Mouse (Mus musculus) bone marrow macrophage, adult 2 months (primary cell): ENCODE results near the gene 1700022I11Rik.

ENCODE experiments used
- CTCF ChIP-seq: IDR thresholded peaks from 2 replicates; pipeline ENCODE4 v1.5.1; 2012; ENCODE audit warnings: low read depth, mild to moderate bottlenecking, low read length, moderate library complexity
- POLR2A ChIP-seq: IDR thresholded peaks from 2 replicates; pipeline ENCODE4 v1.6.1; 2012; ENCODE audit warnings: mild to moderate bottlenecking, low read depth, low read length, borderline replicate concordance

DNA sequence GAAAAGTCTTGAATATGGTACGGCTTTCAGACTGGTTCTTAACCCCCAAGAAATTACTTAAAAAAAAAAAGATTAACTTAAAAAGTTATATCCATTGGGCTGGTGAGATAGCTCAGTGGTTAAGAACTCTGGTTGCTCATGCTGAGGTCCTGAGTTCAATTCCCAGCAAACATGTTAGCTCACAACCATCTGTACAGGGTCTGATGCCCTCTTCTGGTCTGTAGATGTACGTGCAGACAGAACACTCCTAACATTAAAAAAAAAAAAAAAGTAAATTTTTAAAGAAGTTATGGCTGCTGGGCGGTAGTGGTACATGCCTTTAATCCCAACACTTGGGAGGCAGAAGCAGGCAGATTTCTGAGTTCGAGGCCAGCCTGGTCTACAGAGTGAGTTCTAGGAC is 8.7 kb downstream of the 1700022I11Rik start:
- TF ChIP-seq CTCF (no peak), POLR2A (no peak)
